Mouse (Mus musculus) stomach, postnatal 0 days (tissue): ENCODE measurements at regions not wholly inside any gene's neighbourhood (a gene's known extent, or its start where the extent isn't known, plus 50 kb on each side); places are given as distances from the start of the nearest gene placed in this dataset.

Source experiments
- CTCF ChIP-seq: IDR thresholded peaks from 2 replicates; pipeline ENCODE4 v1.5.1; 2016; ENCODE audit warnings: antibody characterized with exemption, low read depth, mild to moderate bottlenecking, moderate library complexity
- EP300 ChIP-seq: optimal IDR thresholded peaks from 2 replicates; pipeline ENCODE3; 2016; ENCODE audit warnings: antibody characterized with exemption

DNA sequence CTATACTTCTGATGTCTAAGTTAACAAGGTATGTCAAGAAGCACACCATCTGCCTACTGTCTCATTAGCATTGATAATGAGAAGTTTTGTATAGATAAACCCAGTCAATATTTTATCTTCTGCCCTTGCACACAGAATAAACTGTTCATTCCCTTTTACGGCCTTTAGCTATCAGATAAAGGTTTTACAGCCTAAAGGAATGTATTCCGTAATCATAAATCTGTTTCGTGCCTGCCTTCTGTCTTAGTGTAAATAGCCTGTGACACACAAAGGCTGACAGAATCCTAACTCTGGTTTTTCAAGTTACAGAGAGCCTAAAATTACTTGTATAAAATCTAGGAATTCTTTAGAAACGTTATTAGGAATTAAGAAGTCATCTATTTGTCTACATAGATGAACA lies 97.6 kb upstream of the Kctd3 start:
- TF ChIP-seq CTCF: no peak
- no peak for TF ChIP-seq EP300
